Mouse (Mus musculus) kidney, adult 2 months (tissue): ENCODE measurements around the gene Riiad1. TPM values are rescaled to one million over a fixed set of nuclear protein-coding genes. Genes with fewer than 3 reads are reported as not detected.

Experiments
- DNase-seq: peaks from one replicate; pipeline ENCODE4 v3.0.0; 2021
- H3K27ac ChIP-seq: fragments of 200-500 bp; 2 replicates; pipeline ENCODE4 v1.5.1; 2012; ENCODE audit warnings: low read depth, low read length, control low read depth, inconsistent platforms; ENCODE audit not compliant: insufficient read depth
- H3K27me3 ChIP-seq: fragments of 200-500 bp; replicated peaks from 2 replicates; pipeline ENCODE4 v1.6.1; 2012; ENCODE audit warnings: mild to moderate bottlenecking, moderate library complexity, low read length, inconsistent platforms; ENCODE audit not compliant: control insufficient read depth, insufficient read depth
- H3K36me3 ChIP-seq: fragments of 200-500 bp; 2 replicates; pipeline ENCODE4 v1.6.1; 2012; ENCODE audit warnings: mild to moderate bottlenecking, moderate library complexity, low read length, inconsistent platforms; ENCODE audit not compliant: control insufficient read depth, insufficient read depth
- H3K4me1 ChIP-seq: fragments of 200-500 bp; 2 replicates; pipeline ENCODE4 v1.6.1; 2011; ENCODE audit warnings: low read length; ENCODE audit not compliant: control insufficient read depth, insufficient read depth
- H3K4me3 ChIP-seq: fragments of 200-500 bp; 2 replicates; pipeline ENCODE4 v1.5.1; 2011; ENCODE audit warnings: mild to moderate bottlenecking, low read depth, low read length, control low read depth; ENCODE audit not compliant: insufficient read depth
- CTCF ChIP-seq: fragments of 200-500 bp; conservative IDR thresholded peaks from 2 replicates; pipeline ENCODE4 v1.5.1; 2011; ENCODE audit warnings: low read depth, mild to moderate bottlenecking, control low read depth, low read length, moderate library complexity, mixed read lengths; ENCODE audit not compliant: insufficient read depth, insufficient read length
- POLR2A ChIP-seq: fragments of 200-500 bp; IDR thresholded peaks from one replicate; pipeline ENCODE4 v1.6.1; 2011; ENCODE audit warnings: low read depth, low read length, control low read depth
- whole genome bisulfite sequencing: fragments of 180-500 bp; shearing (Covaris S2); methylation state at CpG from one replicate; pipeline ENCODE4 v1.1.7; 2018; 5-methylcytosine and 5-hydroxymethylcytosine counted together
- polyA plus RNA-seq: library from polyadenylated mRNA; depleted of rRNA; stranded (reverse); fragments of >200 nt; gene quantifications from 2 replicates; pipeline ENCODE4 v1.2.3, GENCODE M21; 2012

Riiad1 gene
- polyA plus RNA-seq, 1 experiment, result 0.47 TPM

DNA sequence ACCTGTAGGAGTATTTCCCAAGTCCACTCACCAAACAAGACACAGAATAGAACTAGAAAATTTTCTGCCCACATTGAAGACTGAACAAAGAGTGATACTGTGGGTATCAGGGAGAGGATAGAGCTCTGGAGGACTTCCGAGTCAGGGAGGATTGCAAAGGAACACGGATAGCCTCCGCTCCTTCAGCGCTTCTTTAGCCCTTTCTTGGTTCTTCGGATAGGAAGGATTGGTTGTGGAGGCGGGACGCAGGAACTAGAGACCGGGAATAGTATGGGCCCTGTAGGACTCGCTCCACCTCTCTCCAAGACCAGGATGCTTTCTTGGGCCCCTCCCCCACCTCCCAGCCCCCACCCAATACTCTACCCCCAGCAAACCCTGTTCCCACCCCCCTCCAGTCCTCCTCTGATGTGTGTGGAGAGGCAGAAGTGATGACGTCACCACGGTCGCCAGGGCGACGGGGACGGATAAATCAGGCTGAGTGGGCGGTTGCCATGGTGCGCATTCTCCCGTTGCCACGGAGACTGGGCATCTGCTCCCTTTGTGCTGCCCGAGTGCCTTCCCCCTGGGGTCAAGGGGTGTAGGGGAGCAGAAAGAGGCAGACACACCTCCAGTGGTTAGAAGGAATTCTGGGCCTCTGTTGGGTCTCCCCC lies 3.8 kb upstream of the Riiad1 start:
- H3K27me3 ChIP-seq, result no peaks in the 10 kb centered on the region
- no peaks in the 10 kb centered on the region for H3K4me1 ChIP-seq
- no peak overlapping the region for H3K27ac ChIP-seq
- no peak overlapping the region for H3K4me3 ChIP-seq
- no peaks in the 10 kb centered on the region for H3K36me3 ChIP-seq
- TF ChIP-seq POLR2A, result no peak
- TF ChIP-seq CTCF, result no peak
- no peak for DNase-seq
- WGBS, result 30% methylated on average over 20 of the region's 20 CpGs

- WGBS, result 88% methylated on average over 17 of the region's 17 CpGs
- Histone ChIP-seq H3K27ac (no peak overlapping the region), H3K36me3 (no peaks in the 10 kb centered on the region), H3K4me1 (no peaks in the 10 kb centered on the region), H3K4me3 (no peak overlapping the region), H3K27me3 (no peaks in the 10 kb centered on the region)
- no peak for TF ChIP-seq CTCF
- no peak for TF ChIP-seq POLR2A
- no peak for DNase-seq
Observed at GRCm38 (mm10) chr3:94482764-94483385, 2.7 kb upstream of the Riiad1 start.

DNA sequence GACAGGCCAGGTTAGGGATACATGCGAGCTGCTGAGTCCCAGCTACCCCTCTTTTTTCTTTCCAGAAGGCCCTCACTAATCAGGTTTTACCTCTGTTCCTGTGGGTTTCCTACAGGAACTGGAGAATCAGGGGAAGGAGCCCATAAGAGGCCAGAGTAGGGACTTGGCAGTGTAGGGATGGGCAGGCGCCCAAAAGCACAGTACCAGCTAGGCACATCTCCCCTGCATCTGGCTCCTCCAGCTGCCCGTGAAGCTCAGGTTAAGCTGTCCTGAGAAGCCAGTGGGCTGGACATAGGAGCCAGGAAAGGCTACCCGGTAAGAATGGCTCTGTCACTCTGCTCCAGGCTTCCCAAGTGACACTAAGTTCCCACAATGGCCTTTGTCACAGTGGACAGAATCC lies 1.3 kb upstream of the Riiad1 start:
- TF ChIP-seq CTCF (no peak), POLR2A (no peak)
- Histone ChIP-seq H3K4me3 (no peak overlapping the region), H3K27ac (no peak overlapping the region), H3K27me3 (no peaks in the 10 kb centered on the region), H3K36me3 (no peaks in the 10 kb centered on the region), H3K4me1 (no peaks in the 10 kb centered on the region)
- 76% methylated on average over 4 of the region's 4 CpGs for WGBS
- no peak for DNase-seq

GRCm38 (mm10) chr3:94479564-94479963 lies 577 bp downstream of the Riiad1 start:
- TF ChIP-seq POLR2A (no peak), CTCF (no peak)
- no peaks in the 10 kb centered on the region for H3K4me1 ChIP-seq
- H3K27me3 ChIP-seq, result no peaks in the 10 kb centered on the region
- H3K4me3 ChIP-seq, result no peak overlapping the region
- H3K36me3 ChIP-seq, result no peaks in the 10 kb centered on the region
- H3K27ac ChIP-seq, result no peak overlapping the region
- 9% methylated on average over 11 of the region's 11 CpGs for WGBS
- DNase-seq, result no peak

- TF ChIP-seq CTCF, result no peak
- no peak for TF ChIP-seq POLR2A
- no peaks in the 10 kb centered on the region for H3K4me1 ChIP-seq
- no peak overlapping the region for H3K27ac ChIP-seq
- H3K36me3 ChIP-seq, result no peaks in the 10 kb centered on the region
- no peak overlapping the region for H3K4me3 ChIP-seq
- no peak for DNase-seq
- 13% methylated on average over 9 of the region's 9 CpGs for WGBS
- no peaks in the 10 kb centered on the region for H3K27me3 ChIP-seq
Observed at GRCm38 (mm10) chr3:94478591-94479169, 1.5 kb downstream of the Riiad1 start.

DNA sequence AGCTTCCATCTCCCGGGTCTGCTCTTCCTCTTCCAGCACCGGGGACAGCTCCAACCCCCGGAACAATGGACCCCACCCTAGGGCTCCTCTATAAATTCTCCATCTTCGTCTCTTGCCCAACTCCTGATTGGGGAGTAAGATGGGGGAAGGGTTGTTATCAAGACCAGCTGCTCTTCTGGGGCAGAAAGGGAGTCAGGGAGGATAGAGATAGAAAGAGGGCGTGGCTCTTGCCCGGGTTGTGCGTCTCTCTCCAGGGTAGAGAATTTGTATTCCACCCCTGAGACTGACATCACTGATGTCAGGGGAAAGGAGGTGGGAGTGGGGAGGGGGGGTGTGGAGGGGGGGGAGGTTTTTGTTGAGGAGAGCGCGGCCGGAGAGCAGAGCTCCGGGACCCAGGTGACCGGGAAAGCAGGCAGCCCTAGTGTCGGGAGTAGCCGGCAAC lies 2.1 kb downstream of the Riiad1 start, which contains the start of gene Celf3:
Gene Celf3, plus strand, starts transcription at position 315 of the 442 bp plus-strand sequence.
- Histone ChIP-seq H3K27me3 (0 out of 2 replicates have a peak, but pooled peaks cover under 1% of the 10 kb centered on the region), H3K27ac (no peak within 1 kb of the TSS), H3K4me1 (no peaks in the 10 kb centered on the region), H3K4me3 (no peak within 1 kb of the TSS), H3K36me3 (no peaks in the 10 kb centered on the region)
- TF ChIP-seq POLR2A (no peak), CTCF (no peak)
- DNase-seq, result no peak
- 4% methylated on average over 14 of the region's 14 CpGs for WGBS

GRCm38 (mm10) chr3:94477444-94477843 lies 2.7 kb downstream of the Riiad1 start:
- TF ChIP-seq CTCF (no peak), POLR2A (no peak)
- Histone ChIP-seq H3K4me3 (no peak overlapping the region), H3K27ac (no peak overlapping the region), H3K27me3 (0 out of 2 replicates have a peak, but pooled peaks cover 1% of the 10 kb centered on the region), H3K36me3 (no peaks in the 10 kb centered on the region), H3K4me1 (no peaks in the 10 kb centered on the region)
- no peak for DNase-seq
- WGBS, result 74% methylated on average over 4 of the region's 4 CpGs
